Mouse (Mus musculus): ENCODE results near the gene Tubb4a.
"Not testable (repeated sequence)": the region's sequence is repeated elsewhere in the genome, so short reads cannot be mapped to it uniquely, and the experiment has no call there.

Tubb4a gene

GRCm38 (mm10) chr17:57051679-57052078, 35.9 kb downstream of the Tubb4a start:
- DNase-seq: not testable (repeated sequence)

GRCm38 (mm10) chr17:57048816-57049215, 38.8 kb downstream of the Tubb4a start:
- DNase-seq: no peak

- no peak for DNase-seq
Measured at GRCm38 (mm10) chr17:57047406-57047805, 40.2 kb downstream of the Tubb4a start.

GRCm38 (mm10) chr17:57041554-57041953, 46.0 kb downstream of the Tubb4a start, which contains the start of gene Slc25a41:
Slc25a41 (minus strand) TSS chr17:57041654.
- DNase-seq: no peak

- DNase-seq: no peak
Measured at GRCm38 (mm10) chr17:57038978-57039377, 48.6 kb downstream of the Tubb4a start.

- DNase-seq: peak; percentile 38
Measured at GRCm38 (mm10) chr17:57032854-57033253, 54.7 kb downstream of the Tubb4a start.

- DNase-seq: peak; percentile 99
Measured at GRCm38 (mm10) chr17:57031661-57032420, 55.7 kb downstream of the Tubb4a start.

GRCm38 (mm10) chr17:57030931-57031660, 56.5 kb downstream of the Tubb4a start, which contains the start of gene Khsrp:
Khsrp (minus strand) TSS chr17:57031522.
- no peak for DNase-seq
